Mouse (Mus musculus) midbrain, embryonic 14.5 days (tissue): ENCODE results near the gene Ppil4. TPM values are rescaled to one million over a fixed set of nuclear protein-coding genes. Genes with fewer than 3 reads are reported as not detected.

ENCODE experiments used
- ATAC-seq: fragments of 200-750 bp; cut with Nextera tagmentation; 2 replicates; pipeline ENCODE4 v1.8.0; 2017; ENCODE audit warnings: moderate number of reproducible peaks, moderate library complexity; ENCODE audit not compliant: low FRiP score, low TSS enrichment
- DNase-seq: peaks from one replicate; pipeline ENCODE4 v3.0.0-alpha.2; 2015
- H3K27ac ChIP-seq: fragments of 300-500 bp; sonication (generic); replicated peaks from 2 replicates; pipeline ENCODE4 v1.5.1; 2014; ENCODE audit warnings: mild to moderate bottlenecking, low read depth, low read length, moderate library complexity
- H3K27me3 ChIP-seq: fragments of 300-500 bp; sonication (generic); 2 replicates; pipeline ENCODE4 v1.6.1; 2014; ENCODE audit warnings: low read length, control low read depth, mixed read lengths; ENCODE audit not compliant: control insufficient read depth, insufficient read depth
- H3K36me3 ChIP-seq: fragments of 300-500 bp; sonication (generic); 2 replicates; pipeline ENCODE4 v1.6.1; 2014; ENCODE audit warnings: low read length, control low read depth; ENCODE audit not compliant: control insufficient read depth, insufficient read depth
- H3K4me1 ChIP-seq: fragments of 300-500 bp; sonication (generic); 2 replicates; pipeline ENCODE4 v1.6.1; 2014; ENCODE audit warnings: mild to moderate bottlenecking, antibody characterized with exemption, low read length, control low read depth; ENCODE audit not compliant: control insufficient read depth, insufficient read depth
- H3K4me2 ChIP-seq: fragments of 300-500 bp; sonication (generic); 2 replicates; pipeline ENCODE4 v1.6.1; 2014; ENCODE audit warnings: mild to moderate bottlenecking, low read length, moderate library complexity
- H3K4me3 ChIP-seq: fragments of 300-500 bp; sonication (generic); replicated peaks from 2 replicates; pipeline ENCODE4 v1.5.1; 2014; ENCODE audit warnings: low read depth, low read length
- H3K9ac ChIP-seq: fragments of 300-500 bp; sonication (generic); replicated peaks from 2 replicates; pipeline ENCODE4 v1.6.1; 2014; ENCODE audit warnings: mild to moderate bottlenecking, low read length, moderate library complexity
- H3K9me3 ChIP-seq: fragments of 300-500 bp; sonication (generic); 2 replicates; pipeline ENCODE4 v1.6.1; 2016; ENCODE audit warnings: low read length, control low read depth, mixed read lengths; ENCODE audit not compliant: control insufficient read depth
- WGBS: fragments of 180-500 bp; shearing (Covaris S2); extraction: QIAGEN DNeasy Blood & Tissue Kit; methylation state at CpG from one replicate; pipeline ENCODE4 v1.1.7; 2014; 5-methylcytosine and 5-hydroxymethylcytosine counted together
- microRNA-seq: library from miRNA; unstranded; fragments of <30 nt; microRNA quantifications from one replicate; pipeline ENCODE4, GENCODE M21; 2016
- polyA plus RNA-seq: library from polyadenylated mRNA; unstranded; fragments of >200 nt; fragmentation: Nextera tagmentation; extraction: Ambion mirVana; gene quantifications from 2 replicates; pipeline ENCODE4 v1.2.1, GENCODE M21; 2014

Gene Ppil4
- polyA plus RNA-seq, 1 experiment from 2014 or later: 51.9 TPM

GRCm38 (mm10) chr10:7870571-7871315 lies 78.1 kb downstream of the Ppil4 start:
- Histone ChIP-seq H3K4me3 (no peak overlapping the region), H3K4me2 (no peak overlapping the region), H3K9me3 (no peaks in the 10 kb centered on the region), H3K27ac (no peak overlapping the region), H3K27me3 (0 out of 2 replicates have a peak, but pooled peaks cover 12% of the 10 kb centered on the region), H3K9ac (no peak overlapping the region), H3K4me1 (no peaks in the 10 kb centered on the region), H3K36me3 (no peaks in the 10 kb centered on the region)
- peak; percentile 52 for DNase-seq
- no peak for ATAC-seq
- 72% methylated on average over 11 of the region's 11 CpGs for WGBS

GRCm38 (mm10) chr10:7871381-7872020 lies 78.8 kb downstream of the Ppil4 start:
- no peak overlapping the region for H3K9ac ChIP-seq
- no peak overlapping the region for H3K27ac ChIP-seq
- ATAC-seq (no peak), DNase-seq (no peak)
- H3K4me3 ChIP-seq: no peak overlapping the region
- no peaks in the 10 kb centered on the region for H3K4me1 ChIP-seq
- 0 out of 2 replicates have a peak, but pooled peaks cover 11% of the 10 kb centered on the region for H3K27me3 ChIP-seq
- 93% methylated on average over 5 of the region's 5 CpGs for WGBS
- H3K9me3 ChIP-seq: no peaks in the 10 kb centered on the region
- no peak overlapping the region for H3K4me2 ChIP-seq
- no peaks in the 10 kb centered on the region for H3K36me3 ChIP-seq

Small RNA genes lying within 50 kb of the gene (microRNA-seq; reads per million reads assigned to microRNA genes)
- 2.1 reads per million, percentile 12 among the genes with 10 or more reads in this experiment for gene Mir5104

Other genes with a start within 250 kb of the Ppil4 start
- 30.9 and 36.6 TPM in 2 replicates for gene Lrp11, start 203.1 kb upstream of the Ppil4 start, polyA plus RNA-seq
- gene Nup43, start 125.4 kb upstream of the Ppil4 start, polyA plus RNA-seq: 33.0 and 36.0 TPM in 2 replicates
- 156 and 169 TPM in 2 replicates for gene Pcmt1, start 111.8 kb upstream of the Ppil4 start, polyA plus RNA-seq
- 17.9 and 20.6 TPM in 2 replicates for gene Lats1, start 111.7 kb upstream of the Ppil4 start, polyA plus RNA-seq
- gene Katna1, start 66.9 kb upstream of the Ppil4 start, polyA plus RNA-seq: 24.6 and 33.4 TPM in 2 replicates
- gene Ginm1, start 67 bp upstream of the Ppil4 start, polyA plus RNA-seq: 39.4 and 48.1 TPM in 2 replicates
- 0.13 TPM in 2 replicates for gene Zc3h12d, start 39.6 kb downstream of the Ppil4 start, polyA plus RNA-seq
- gene Tab2, start 163.3 kb downstream of the Ppil4 start, polyA plus RNA-seq: 20.7 and 20.9 TPM in 2 replicates